In genomic region chr12:113140616-113141411, GRCm38 (mm10) we compare ENCODE assay signal across 8 mouse cellular contexts. TPM values are rescaled to one million over a fixed set of nuclear protein-coding genes. Genes with fewer than 3 reads are reported as not detected.
DNase-seq lines count a peak whose midpoint lies in the region; ATAC-seq and TF ChIP-seq lines count a peak whose summit lies in the region.

No protein-coding gene starts in this region.

- peak; percentile 42 to 65 for DNase-seq in frontal cortex, postnatal 10 days (ENCODE audit: low spot score in 2 of 2)
- peak; percentile 60 for DNase-seq in c-Kit-positive CD71-positive TER-119-positive erythroid progenitor cells, embryonic 14.5 days (ENCODE audit: low spot score)
- DNase-seq in heart, adult 9 months (ENCODE audit: low spot score in 2 of 2), result peak; percentile 80 to 84
- DNase-seq in kidney, adult 18-20 months, result peak; percentile 58
- DNase-seq in lung, adult 2 months, result peak; percentile 68
- DNase-seq in left cerebral cortex, adult 18-20 months (ENCODE audit: low spot score in 2 of 2), result no peak

- no peak for TF ChIP-seq CTCF in lung, adult 2 months (IDR thresholded peaks at IDR 0.05; ENCODE audit: insufficient read depth, low read length)
- no peak for TF ChIP-seq CTCF in small intestine, adult 2 months (IDR thresholded peaks at IDR 0.05; ENCODE audit: extremely low read depth, insufficient read length, insufficient replicate concordance, low read depth, low read length)

- peak overlapping the region; percentile 83 for H3K27ac ChIP-seq in small intestine, adult 2 months (ENCODE audit: insufficient read depth, low read depth, low read length)

- peak overlapping the region; percentile 78 for H3K4me3 ChIP-seq in lung, adult 2 months (replicated peaks; ENCODE audit: extremely low read depth, low read depth, low read length)
- H3K4me3 ChIP-seq in small intestine, adult 2 months (ENCODE audit: low read depth, low read length), result peak overlapping the region; percentile 82

- ATAC-seq in frontal cortex, adult (ENCODE audit: low TSS enrichment), result no peak

- H3K4me1 ChIP-seq in lung, adult 2 months (ENCODE audit: control insufficient read depth, insufficient read depth, low read length), result peaks cover 25% of the 10 kb centered on the region
- peaks cover 19% of the 10 kb centered on the region for H3K4me1 ChIP-seq in small intestine, adult 2 months (ENCODE audit: control insufficient read depth, insufficient read depth, insufficient read length, low read length)

- H3K36me3 ChIP-seq in small intestine, adult 2 months (ENCODE audit: control insufficient read depth, insufficient read depth, low read length), result peaks cover 6% of the 10 kb centered on the region

- peaks cover 21% of the 10 kb centered on the region for H3K27me3 ChIP-seq in small intestine, adult 2 months (ENCODE audit: control insufficient read depth, insufficient read depth, low read length)

- no peak; the same call in 1 of the 2 replicates for TF ChIP-seq POLR2A in lung, adult 2 months (IDR thresholded peaks at IDR 0.05; ENCODE audit: borderline replicate concordance, extremely low read depth, low read depth, low read length)
- no peak for TF ChIP-seq POLR2A in small intestine, adult 2 months (IDR thresholded peaks at IDR 0.05; ENCODE audit: low read depth, low read length)

- WGBS in lung, adult 2 months, result 2% methylated on average over 49 of the region's 49 CpGs
- WGBS in small intestine, adult 2 months, result 3% methylated on average over 49 of the region's 49 CpGs

RNA-seq across cellular contexts. Expression of gene Crip2, which starts 0.8 kb away (rescaled TPM):
- 1,334 and 1,488 TPM in 2 replicates for polyA plus RNA-seq in lung, adult 2 months (2012; rRNA removed)
- polyA plus RNA-seq in small intestine, adult 2 months (2012; rRNA removed), result 73.8 and 86.3 TPM in 2 replicates
- 100 to 1,000 TPM; 142 to 162 TPM for total RNA-seq in left cerebral cortex, adult 18-20 months (2021)

RNA-seq across cellular contexts. Expression of gene Crip1, which starts 5.3 kb away (rescaled TPM):
- polyA plus RNA-seq in lung, adult 2 months (2012; rRNA removed), result 746 and 1,492 TPM in 2 replicates
- 4,805 and 16,576 TPM in 2 replicates for polyA plus RNA-seq in small intestine, adult 2 months (2012; rRNA removed)
- 10 to 100 TPM; 14.3 to 15.9 TPM for total RNA-seq in left cerebral cortex, adult 18-20 months (2021)

RNA-seq across cellular contexts. Expression of gene Tedc1, which starts 15.4 kb away (rescaled TPM):
- 2.9 and 4.2 TPM in 2 replicates for polyA plus RNA-seq in lung, adult 2 months (2012; rRNA removed)
- 9.2 and 18.3 TPM in 2 replicates for polyA plus RNA-seq in small intestine, adult 2 months (2012; rRNA removed)
- total RNA-seq in left cerebral cortex, adult 18-20 months (2021), result 1 to 10 TPM in 1 of 2 experiments, under 1 TPM in 1; 1.00 to 1.4 TPM

RNA-seq across cellular contexts. Expression of gene Mta1, which starts 42.7 kb away (rescaled TPM):
- polyA plus RNA-seq in lung, adult 2 months (2012; rRNA removed), result 77.4 and 85.3 TPM in 2 replicates
- 23.9 and 47.6 TPM in 2 replicates for polyA plus RNA-seq in small intestine, adult 2 months (2012; rRNA removed)
- total RNA-seq in left cerebral cortex, adult 18-20 months (2021), result 10 to 100 TPM; 71.5 to 71.9 TPM

RNA-seq across cellular contexts. Expression of gene Tmem121, which starts 44.9 kb away (rescaled TPM):
- 0.52 and 0.60 TPM in 2 replicates for polyA plus RNA-seq in lung, adult 2 months (2012; rRNA removed)
- 1.8 and 2.4 TPM in 2 replicates for polyA plus RNA-seq in small intestine, adult 2 months (2012; rRNA removed)
- total RNA-seq in left cerebral cortex, adult 18-20 months (2021), result 10 to 100 TPM; 25.5 to 27.5 TPM

Comparison
In these comparisons a context has a peak if more than half of its experiments do, and no peak if none do; other contexts are left out.
1. DNase-seq: peak in frontal cortex, postnatal 10 days (2 of 2), c-Kit-positive CD71-positive TER-119-positive erythroid progenitor cells, embryonic 14.5 days (single experiment), heart, adult 9 months (2 of 2), kidney, adult 18-20 months (single experiment) and lung, adult 2 months (single experiment); none in left cerebral cortex, adult 18-20 months (0 of 2).
2. RNA of gene Crip2, which starts 0.8 kb away (polyA plus RNA-seq): 1,334 to 1,488 TPM in lung, adult 2 months; 73.8 to 86.3 TPM in small intestine, adult 2 months; every median in the first group is over 10 times any median in the second.